Mouse (Mus musculus) myocyte (in vitro differentiated cells): ENCODE measurements at regions not wholly inside any gene's neighbourhood (a gene's known extent, or its start where the extent isn't known, plus 50 kb on each side); places are given as distances from the start of the nearest gene placed in this dataset.

Source experiments
- H3K27me3 ChIP-seq: one replicate; pipeline ENCODE4 v1.6.1; 2011; ENCODE audit not compliant: control insufficient read depth, insufficient read depth, insufficient read length
- H3K36me3 ChIP-seq: one replicate; pipeline ENCODE4 v1.6.1; 2011; ENCODE audit not compliant: control insufficient read depth, insufficient read depth
- H3K4me2 ChIP-seq: one replicate; pipeline ENCODE4 v1.6.1; 2011; ENCODE audit warnings: low read depth, control low read depth
- H3K4me3 ChIP-seq: one replicate; pipeline ENCODE4 v1.5.1; 2011; ENCODE audit warnings: mild to moderate bottlenecking, control low read depth, moderate library complexity
- H3K79me2 ChIP-seq: one replicate; pipeline ENCODE4 v1.6.1; 2011; ENCODE audit not compliant: control insufficient read depth, insufficient read depth
- H3ac ChIP-seq: one replicate; pipeline ENCODE4 v1.6.1; 2011; ENCODE audit not compliant: control insufficient read depth, insufficient read length
- CEBPB ChIP-seq: IDR thresholded peaks from 2 replicates; pipeline ENCODE4 v1.6.1; 2011; ENCODE audit warnings: mild to moderate bottlenecking, moderate library complexity; ENCODE audit not compliant: poor library complexity, insufficient read depth, severe bottlenecking
- E2F4 ChIP-seq: IDR thresholded peaks from one replicate; pipeline ENCODE4 v1.6.1; 2011; ENCODE audit warnings: mild to moderate bottlenecking, control low read depth, moderate library complexity; ENCODE audit not compliant: insufficient read depth
- MAX ChIP-seq: IDR thresholded peaks from one replicate; pipeline ENCODE4 v1.6.1; 2011; ENCODE audit warnings: low read depth, mild to moderate bottlenecking, control low read depth
- MYOD1 ChIP-seq, 3 experiments: IDR thresholded peaks; one replicate each; pipeline ENCODE4 v1.6.1; 2011; ENCODE audit warnings: control low read depth in 2 of 3, low read depth in 2 of 3, mild to moderate bottlenecking in 2 of 3, moderate library complexity in 1 of 3; ENCODE audit not compliant: insufficient read length in 2 of 3, control insufficient read depth in 1 of 3
- MYOG ChIP-seq, 3 experiments: IDR thresholded peaks; one replicate each; pipeline ENCODE4 v1.6.1; 2011; ENCODE audit warnings: control low read depth in 2 of 3, low read depth in 2 of 3, mild to moderate bottlenecking in 2 of 3; ENCODE audit not compliant: insufficient read length in 2 of 3, control insufficient read depth in 1 of 3, insufficient read depth in 1 of 3
- POLR2A ChIP-seq: IDR thresholded peaks from one replicate; pipeline ENCODE4 v1.6.1; 2011; ENCODE audit warnings: low read depth, mild to moderate bottlenecking, control low read depth, moderate library complexity; ENCODE audit not compliant: insufficient read length
- POLR2AphosphoS2 ChIP-seq: IDR thresholded peaks from one replicate; pipeline ENCODE4 v1.6.1; 2011; ENCODE audit warnings: low read depth, control low read depth; ENCODE audit not compliant: insufficient read length
- REST ChIP-seq: IDR thresholded peaks from one replicate; pipeline ENCODE4 v1.6.1; 2011; ENCODE audit warnings: mild to moderate bottlenecking, control low read depth, moderate library complexity; ENCODE audit not compliant: insufficient read depth, insufficient read length
- SRF ChIP-seq: IDR thresholded peaks from one replicate; pipeline ENCODE4 v1.6.1; 2011; ENCODE audit warnings: low read depth; ENCODE audit not compliant: control insufficient read depth, insufficient read length
- TCF12 ChIP-seq: IDR thresholded peaks from one replicate; pipeline ENCODE4 v1.6.1; 2011; ENCODE audit warnings: mild to moderate bottlenecking, control low read depth; ENCODE audit not compliant: poor library complexity, insufficient read depth, severe bottlenecking
- TCF3 ChIP-seq: IDR thresholded peaks from one replicate; pipeline ENCODE4 v1.6.1; 2011; ENCODE audit warnings: low read depth, control low read depth; ENCODE audit not compliant: insufficient read length
- USF1 ChIP-seq: IDR thresholded peaks from one replicate; pipeline ENCODE4 v1.6.1; 2011; ENCODE audit warnings: low read depth, mild to moderate bottlenecking, control low read depth, moderate library complexity

GRCm38 (mm10) chr2:75512422-75513170, 146.5 kb upstream of the Hnrnpa3 start:
- Histone ChIP-seq H3K4me3 (no peak overlapping the region), H3K4me2 (no peak overlapping the region), H3ac (no peak overlapping the region), H3K36me3 (no peaks in the 10 kb centered on the region), H3K27me3 (peaks cover 20% of the 10 kb centered on the region), H3K79me2 (no peaks in the 10 kb centered on the region)
- no peak for TF ChIP-seq POLR2A

- H3K27me3 ChIP-seq: peaks cover 30% of the 10 kb centered on the region
- no peak for TF ChIP-seq MYOG (IDR thresholded peaks at IDR 0.05; ENCODE audit: control insufficient read depth in 1 of 3, insufficient read depth in 1 of 3, insufficient read length in 2 of 3, low read depth in 2 of 3)
- TF ChIP-seq E2F4: no peak
- no peak overlapping the region for H3ac ChIP-seq
- H3K4me3 ChIP-seq: no peak overlapping the region
- H3K36me3 ChIP-seq: no peaks in the 10 kb centered on the region
- no peaks in the 10 kb centered on the region for H3K79me2 ChIP-seq
- H3K4me2 ChIP-seq: no peak overlapping the region
Observed at GRCm38 (mm10) chr2:75514171-75514570, 144.9 kb upstream of the Hnrnpa3 start.

GRCm38 (mm10) chr2:75516223-75516622, 142.8 kb upstream of the Hnrnpa3 start:
- Histone ChIP-seq H3K27me3 (peaks cover 31% of the 10 kb centered on the region), H3K79me2 (no peaks in the 10 kb centered on the region), H3ac (no peak overlapping the region), H3K36me3 (no peaks in the 10 kb centered on the region), H3K4me2 (no peak overlapping the region), H3K4me3 (no peak overlapping the region)
- no peak for TF ChIP-seq POLR2A
- no peak for TF ChIP-seq CEBPB
- TF ChIP-seq USF1: no peak
- TF ChIP-seq MYOG (IDR thresholded peaks at IDR 0.05; ENCODE audit: control insufficient read depth in 1 of 3, insufficient read depth in 1 of 3, insufficient read length in 2 of 3, low read depth in 2 of 3): no peak
- no peak for TF ChIP-seq POLR2AphosphoS2
- no peak for TF ChIP-seq E2F4
- TF ChIP-seq SRF: no peak
- no peak for TF ChIP-seq REST
- no peak for TF ChIP-seq TCF3
- no peak for TF ChIP-seq MAX
- TF ChIP-seq TCF12: no peak
- no peak for TF ChIP-seq MYOD1 (IDR thresholded peaks at IDR 0.05; ENCODE audit: control insufficient read depth in 1 of 3, insufficient read length in 2 of 3, low read depth in 2 of 3)

- TF ChIP-seq MYOD1 (IDR thresholded peaks at IDR 0.05; ENCODE audit: control insufficient read depth in 1 of 3, insufficient read length in 2 of 3, low read depth in 2 of 3): no peak
- no peak for TF ChIP-seq MYOG (IDR thresholded peaks at IDR 0.05; ENCODE audit: control insufficient read depth in 1 of 3, insufficient read depth in 1 of 3, insufficient read length in 2 of 3, low read depth in 2 of 3)
- TF ChIP-seq MAX: no peak
- TF ChIP-seq REST: no peak
- TF ChIP-seq POLR2A: no peak
- no peak for TF ChIP-seq E2F4
- TF ChIP-seq POLR2AphosphoS2: no peak
- TF ChIP-seq TCF12: no peak
- no peak for TF ChIP-seq SRF
- TF ChIP-seq CEBPB: no peak
- TF ChIP-seq TCF3: no peak
- no peak for TF ChIP-seq USF1
- no peaks in the 10 kb centered on the region for H3K36me3 ChIP-seq
- peaks cover 33% of the 10 kb centered on the region for H3K27me3 ChIP-seq
- no peak overlapping the region for H3K4me2 ChIP-seq
- H3K79me2 ChIP-seq: no peaks in the 10 kb centered on the region
- H3ac ChIP-seq: no peak overlapping the region
- no peak overlapping the region for H3K4me3 ChIP-seq
Observed at GRCm38 (mm10) chr2:75517096-75517495, 142.0 kb upstream of the Hnrnpa3 start.

- Histone ChIP-seq H3K27me3 (peaks cover 42% of the 10 kb centered on the region), H3K4me3 (no peak overlapping the region), H3K36me3 (no peaks in the 10 kb centered on the region), H3ac (no peak overlapping the region), H3K79me2 (no peaks in the 10 kb centered on the region), H3K4me2 (no peak overlapping the region)
- no peak for TF ChIP-seq CEBPB
- TF ChIP-seq POLR2AphosphoS2: no peak
- no peak for TF ChIP-seq SRF
- TF ChIP-seq REST: no peak
Observed at GRCm38 (mm10) chr2:75518607-75519006, 140.5 kb upstream of the Hnrnpa3 start.
